Mouse (Mus musculus) neural tube, embryonic 13.5 days (tissue): Measurements from ENCODE around the gene Ppef1. TPM values are rescaled to one million over a fixed set of nuclear protein-coding genes. Genes with fewer than 3 reads are reported as not detected.
"Not testable (repeated sequence)": the region's sequence is repeated elsewhere in the genome, so short reads cannot be mapped to it uniquely, and the experiment has no call there.

Source experiments
- ATAC-seq: fragments of 200-750 bp; cut with Nextera tagmentation; 2 replicates; pipeline ENCODE4 v1.8.0; 2017; ENCODE audit warnings: low read depth, mild to moderate bottlenecking, moderate TSS enrichment, moderate library complexity
- H3K27ac ChIP-seq: fragments of 300-500 bp; sonication (generic); replicated peaks from 2 replicates; pipeline ENCODE4 v1.5.1; 2015; ENCODE audit warnings: moderate library complexity, mild to moderate bottlenecking, inconsistent platforms
- H3K27me3 ChIP-seq: fragments of 300-500 bp; sonication (generic); 2 replicates; pipeline ENCODE4 v1.6.1; 2015; ENCODE audit warnings: mild to moderate bottlenecking, inconsistent platforms
- H3K36me3 ChIP-seq: fragments of 300-500 bp; sonication (generic); 2 replicates; pipeline ENCODE4 v1.6.1; 2015; ENCODE audit warnings: mild to moderate bottlenecking, inconsistent platforms
- H3K4me1 ChIP-seq: fragments of 300-500 bp; sonication (generic); replicated peaks from 2 replicates; pipeline ENCODE4 v1.6.1; 2015; ENCODE audit warnings: inconsistent platforms
- H3K4me2 ChIP-seq: fragments of 300-500 bp; sonication (generic); 2 replicates; pipeline ENCODE4 v1.6.1; 2015; ENCODE audit warnings: inconsistent platforms, mild to moderate bottlenecking, moderate library complexity
- H3K4me3 ChIP-seq: fragments of 300-500 bp; sonication (generic); 2 replicates; pipeline ENCODE4 v1.5.1; 2015; ENCODE audit warnings: mild to moderate bottlenecking, inconsistent platforms
- H3K9ac ChIP-seq: fragments of 300-500 bp; sonication (generic); 2 replicates; pipeline ENCODE4 v1.6.1; 2015; ENCODE audit warnings: moderate library complexity, mild to moderate bottlenecking, inconsistent platforms
- H3K9me3 ChIP-seq: fragments of 300-500 bp; sonication (generic); 2 replicates; pipeline ENCODE4 v1.6.1; 2016; ENCODE audit warnings: inconsistent platforms
- WGBS: fragments of 180-500 bp; shearing (Covaris S2); methylation state at CpG from one replicate; pipeline ENCODE4 v1.1.7; 2015; 5-methylcytosine and 5-hydroxymethylcytosine counted together
- polyA plus RNA-seq: library from polyadenylated mRNA; unstranded; fragments of >200 nt; fragmentation: Nextera tagmentation; extraction: Ambion mirVana; gene quantifications from 2 replicates; pipeline ENCODE4 v1.2.1, GENCODE M21; 2015

The Ppef1 gene
- 21.0 and 28.5 TPM in 2 replicates for polyA plus RNA-seq

GRCm38 (mm10) chrX:160735650-160736049 lies at the start of gene Ppef1:
Gene Ppef1 (minus strand): TSS chrX:160735765.
- no peak within 1 kb of the TSS for H3K4me3 ChIP-seq
- H3K36me3 ChIP-seq, result no peaks in the 10 kb centered on the region
- H3K9me3 ChIP-seq, result no peaks in the 10 kb centered on the region
- WGBS, result 71% methylated on average over 5 of the region's 5 CpGs
- peaks cover 40% of the 10 kb centered on the region for H3K27me3 ChIP-seq
- no peak within 1 kb of the TSS for H3K27ac ChIP-seq
- H3K4me2 ChIP-seq, result no peak within 1 kb of the TSS
- no peak within 1 kb of the TSS for H3K9ac ChIP-seq
- H3K4me1 ChIP-seq, result no peaks in the 10 kb centered on the region
- no peak for ATAC-seq

GRCm38 (mm10) chrX:160782276-160782675 lies 46.7 kb upstream of the Ppef1 start:
- no peaks in the 10 kb centered on the region for H3K9me3 ChIP-seq
- no peak overlapping the region for H3K27ac ChIP-seq
- H3K9ac ChIP-seq, result no peak overlapping the region
- no peaks in the 10 kb centered on the region for H3K36me3 ChIP-seq
- H3K4me3 ChIP-seq, result no peak overlapping the region
- no peak overlapping the region for H3K4me2 ChIP-seq
- WGBS, result 76% methylated on average over 5 of the region's 5 CpGs
- H3K27me3 ChIP-seq, result peaks cover 28% of the 10 kb centered on the region
- H3K4me1 ChIP-seq, result no peaks in the 10 kb centered on the region
- ATAC-seq, result no peak

GRCm38 (mm10) chrX:160773033-160773432 lies 37.5 kb upstream of the Ppef1 start:
- WGBS, result 37% methylated on average over 1 of the region's 1 CpGs
- no peak for ATAC-seq
- no peaks in the 10 kb centered on the region for H3K9me3 ChIP-seq
- H3K27me3 ChIP-seq, result peaks cover 47% of the 10 kb centered on the region
- H3K36me3 ChIP-seq, result no peaks in the 10 kb centered on the region
- no peak overlapping the region for H3K4me3 ChIP-seq
- no peak overlapping the region for H3K4me2 ChIP-seq
- no peak overlapping the region for H3K27ac ChIP-seq
- no peaks in the 10 kb centered on the region for H3K4me1 ChIP-seq
- H3K9ac ChIP-seq, result no peak overlapping the region

GRCm38 (mm10) chrX:160769622-160770021 lies 34.1 kb upstream of the Ppef1 start:
- not testable (repeated sequence) for H3K27ac ChIP-seq, H3K36me3 ChIP-seq, H3K9ac ChIP-seq, H3K9me3 ChIP-seq, H3K4me2 ChIP-seq, H3K4me3 ChIP-seq, ATAC-seq, H3K4me1 ChIP-seq
- H3K27me3 ChIP-seq, result peaks cover 51% of the 10 kb centered on the region
- WGBS, result 91% methylated on average over 5 of the region's 5 CpGs

GRCm38 (mm10) chrX:160767713-160768112 lies 32.1 kb upstream of the Ppef1 start, which contains the start of gene Rs1:
Gene Rs1 (plus strand): TSS chrX:160768013.
- H3K4me1 ChIP-seq, result no peaks in the 10 kb centered on the region
- no peak for ATAC-seq
- H3K9ac ChIP-seq, result no peak within 1 kb of the TSS
- WGBS, result 87% methylated on average over 2 of the region's 2 CpGs
- peaks cover 49% of the 10 kb centered on the region for H3K27me3 ChIP-seq
- H3K27ac ChIP-seq, result no peak within 1 kb of the TSS
- peak within 1 kb of the TSS; percentile 50 for H3K4me2 ChIP-seq
- peak within 1 kb of the TSS; percentile 46; the same call in 1 of the 2 replicates for H3K4me3 ChIP-seq
- H3K36me3 ChIP-seq, result no peaks in the 10 kb centered on the region
- H3K9me3 ChIP-seq, result no peaks in the 10 kb centered on the region

- WGBS, result 20% methylated on average over 15 of the region's 15 CpGs
- Histone ChIP-seq H3K4me1 (no peaks in the 10 kb centered on the region), H3K9ac (peak overlapping the region; percentile 43; the same call in 1 of the 2 replicates), H3K9me3 (no peaks in the 10 kb centered on the region), H3K27ac (no peak overlapping the region), H3K4me3 (peak overlapping the region; percentile 46), H3K27me3 (peaks cover 46% of the 10 kb centered on the region), H3K36me3 (no peaks in the 10 kb centered on the region), H3K4me2 (peak overlapping the region; percentile 50)
- peak; percentile 92 for ATAC-seq
These were observed 30.7 kb upstream of the Ppef1 start for GRCm38 (mm10) chrX:160766233-160766616.

GRCm38 (mm10) chrX:160765389-160766232 lies 30.0 kb upstream of the Ppef1 start:
- ATAC-seq, result peak; percentile 98

GRCm38 (mm10) chrX:160750808-160751207 lies 15.2 kb upstream of the Ppef1 start:
- ATAC-seq, result no peak
- Histone ChIP-seq H3K36me3 (no peaks in the 10 kb centered on the region), H3K4me1 (no peaks in the 10 kb centered on the region), H3K9me3 (no peaks in the 10 kb centered on the region), H3K27me3 (peaks cover 17% of the 10 kb centered on the region), H3K4me3 (no peak overlapping the region), H3K9ac (no peak overlapping the region), H3K4me2 (no peak overlapping the region), H3K27ac (no peak overlapping the region)
- WGBS, result 94% methylated on average over 8 of the region's 8 CpGs

More at GRCm38 (mm10) chrX:160765389-160766232, 30.0 kb upstream of the Ppef1 start:
- Histone ChIP-seq H3K4me1 (no peaks in the 10 kb centered on the region), H3K36me3 (no peaks in the 10 kb centered on the region), H3K27ac (no peak overlapping the region), H3K9me3 (no peaks in the 10 kb centered on the region), H3K4me2 (peak overlapping the region; percentile 51), H3K27me3 (peaks cover 39% of the 10 kb centered on the region), H3K4me3 (peak overlapping the region; percentile 46), H3K9ac (peak overlapping the region; percentile 43; the same call in 1 of the 2 replicates)
- WGBS, result 31% methylated on average over 30 of the region's 30 CpGs

GRCm38 (mm10) chrX:160748653-160749052 lies 13.1 kb upstream of the Ppef1 start:
- Histone ChIP-seq H3K27me3 (peaks cover 12% of the 10 kb centered on the region; the same call in 1 of the 2 replicates), H3K4me3 (no peak overlapping the region), H3K9ac (no peak overlapping the region), H3K27ac (no peak overlapping the region), H3K4me2 (no peak overlapping the region), H3K4me1 (no peaks in the 10 kb centered on the region), H3K36me3 (no peaks in the 10 kb centered on the region), H3K9me3 (no peaks in the 10 kb centered on the region)
- WGBS, result 81% methylated on average over 1 of the region's 1 CpGs
- ATAC-seq, result no peak

GRCm38 (mm10) chrX:160745399-160745798 lies 9.8 kb upstream of the Ppef1 start:
- Histone ChIP-seq H3K9ac (no peak overlapping the region), H3K4me2 (no peak overlapping the region), H3K36me3 (no peaks in the 10 kb centered on the region), H3K27ac (no peak overlapping the region), H3K9me3 (no peaks in the 10 kb centered on the region), H3K27me3 (peaks cover 19% of the 10 kb centered on the region), H3K4me1 (no peaks in the 10 kb centered on the region), H3K4me3 (no peak overlapping the region)
- ATAC-seq, result no peak
- WGBS, result 90% methylated on average over 1 of the region's 1 CpGs

GRCm38 (mm10) chrX:160699171-160699570 lies 36.4 kb downstream of the Ppef1 start:
- peaks cover 61% of the 10 kb centered on the region for H3K27me3 ChIP-seq
- no peak overlapping the region for H3K4me3 ChIP-seq
- no peak overlapping the region for H3K4me2 ChIP-seq
- no peak overlapping the region for H3K27ac ChIP-seq
- H3K36me3 ChIP-seq, result no peaks in the 10 kb centered on the region
- H3K9me3 ChIP-seq, result no peaks in the 10 kb centered on the region
- H3K9ac ChIP-seq, result no peak overlapping the region
- ATAC-seq, result no peak
- H3K4me1 ChIP-seq, result no peaks in the 10 kb centered on the region
- 20% methylated on average over 1 of the region's 1 CpGs for WGBS

- no peaks in the 10 kb centered on the region for H3K36me3 ChIP-seq
- no peaks in the 10 kb centered on the region for H3K4me1 ChIP-seq
- H3K9me3 ChIP-seq, result no peaks in the 10 kb centered on the region
- H3K27me3 ChIP-seq, result peaks cover 29% of the 10 kb centered on the region
- WGBS, result 88% methylated on average over 3 of the region's 3 CpGs
- H3K9ac ChIP-seq, result no peak overlapping the region
- ATAC-seq, result no peak
- no peak overlapping the region for H3K27ac ChIP-seq
- no peak overlapping the region for H3K4me2 ChIP-seq
- H3K4me3 ChIP-seq, result no peak overlapping the region
These were observed 44.0 kb downstream of the Ppef1 start for GRCm38 (mm10) chrX:160691559-160691958.
